Mouse (Mus musculus): Measurements from ENCODE around the gene Itpr1. TPM values are rescaled to one million over a fixed set of nuclear protein-coding genes. Genes with fewer than 3 reads are reported as not detected.
A peak's percentile ranks its signal among the peaks of the same experiment; 100 is the strongest.

The Itpr1 gene
- polyA plus RNA-seq, 1 experiment = 68.2 TPM

GRCm38 (mm10) chr6:108401412-108401955 is 188.6 kb downstream of the Itpr1 start:
- H3K4me3 ChIP-seq (ENCODE audit: insufficient read depth, low read depth, low read length) = no peak overlapping the region
- no peak for TF ChIP-seq CTCF (conservative IDR thresholded peaks at IDR 0.05; ENCODE audit: insufficient read depth, insufficient read length, low read depth, low read length)
- no peak for TF ChIP-seq POLR2A (IDR thresholded peaks at IDR 0.05; ENCODE audit: low read depth, low read length)
- DNase-seq = no peak
- peaks cover 28% of the 10 kb centered on the region for H3K36me3 ChIP-seq (ENCODE audit: control insufficient read depth, insufficient read depth, low read length)
- H3K4me1 ChIP-seq (ENCODE audit: control insufficient read depth, insufficient read depth, low read length) = no peaks in the 10 kb centered on the region
- H3K27me3 ChIP-seq (replicated peaks; ENCODE audit: control insufficient read depth, insufficient read depth, low read length) = no peaks in the 10 kb centered on the region
- no peak overlapping the region for H3K27ac ChIP-seq (ENCODE audit: insufficient read depth, low read depth, low read length)
- 70% methylated on average over 10 of the region's 10 CpGs for WGBS

- H3K27me3 ChIP-seq (replicated peaks; ENCODE audit: control insufficient read depth, insufficient read depth, low read length) = no peaks in the 10 kb centered on the region
- TF ChIP-seq CTCF (conservative IDR thresholded peaks at IDR 0.05; ENCODE audit: insufficient read depth, insufficient read length, low read depth, low read length) (no peak), POLR2A (IDR thresholded peaks at IDR 0.05; ENCODE audit: low read depth, low read length) (no peak)
- H3K4me3 ChIP-seq (ENCODE audit: insufficient read depth, low read depth, low read length) = no peak overlapping the region
- no peak overlapping the region for H3K27ac ChIP-seq (ENCODE audit: insufficient read depth, low read depth, low read length)
- H3K36me3 ChIP-seq (ENCODE audit: control insufficient read depth, insufficient read depth, low read length) = peaks cover 28% of the 10 kb centered on the region
- peak; percentile 23 for DNase-seq
- WGBS = 76% methylated on average over 8 of the region's 8 CpGs
- no peaks in the 10 kb centered on the region for H3K4me1 ChIP-seq (ENCODE audit: control insufficient read depth, insufficient read depth, low read length)
Measured at GRCm38 (mm10) chr6:108404736-108405135, 191.8 kb downstream of the Itpr1 start.

- TF ChIP-seq CTCF (conservative IDR thresholded peaks at IDR 0.05; ENCODE audit: insufficient read depth, insufficient read length, low read depth, low read length) = peak; percentile 62
- no peak for TF ChIP-seq POLR2A (IDR thresholded peaks at IDR 0.05; ENCODE audit: low read depth, low read length)
- H3K27ac ChIP-seq (ENCODE audit: insufficient read depth, low read depth, low read length) = no peak overlapping the region
- 91% methylated on average over 3 of the region's 3 CpGs for WGBS
- DNase-seq = peak; percentile 63
- H3K27me3 ChIP-seq (replicated peaks; ENCODE audit: control insufficient read depth, insufficient read depth, low read length) = no peaks in the 10 kb centered on the region
- H3K4me1 ChIP-seq (ENCODE audit: control insufficient read depth, insufficient read depth, low read length) = no peaks in the 10 kb centered on the region
- peaks cover 19% of the 10 kb centered on the region for H3K36me3 ChIP-seq (ENCODE audit: control insufficient read depth, insufficient read depth, low read length)
- no peak overlapping the region for H3K4me3 ChIP-seq (ENCODE audit: insufficient read depth, low read depth, low read length)
Measured at GRCm38 (mm10) chr6:108408053-108408452, 195.2 kb downstream of the Itpr1 start.

GRCm38 (mm10) chr6:108408726-108409125 is 195.8 kb downstream of the Itpr1 start:
- TF ChIP-seq CTCF (conservative IDR thresholded peaks at IDR 0.05; ENCODE audit: insufficient read depth, insufficient read length, low read depth, low read length) (no peak), POLR2A (IDR thresholded peaks at IDR 0.05; ENCODE audit: low read depth, low read length) (no peak)
- peaks cover 19% of the 10 kb centered on the region for H3K36me3 ChIP-seq (ENCODE audit: control insufficient read depth, insufficient read depth, low read length)
- WGBS = 73% methylated on average over 5 of the region's 5 CpGs

GRCm38 (mm10) chr6:108410771-108411170 is 197.9 kb downstream of the Itpr1 start:
- Histone ChIP-seq H3K4me1 (ENCODE audit: control insufficient read depth, insufficient read depth, low read length) (no peaks in the 10 kb centered on the region), H3K27me3 (replicated peaks; ENCODE audit: control insufficient read depth, insufficient read depth, low read length) (no peaks in the 10 kb centered on the region), H3K36me3 (ENCODE audit: control insufficient read depth, insufficient read depth, low read length) (peaks cover 23% of the 10 kb centered on the region), H3K4me3 (ENCODE audit: insufficient read depth, low read depth, low read length) (no peak overlapping the region), H3K27ac (ENCODE audit: insufficient read depth, low read depth, low read length) (peak overlapping the region; percentile 16; the same call in 1 of the 2 replicates)
- WGBS = 70% methylated on average over 16 of the region's 16 CpGs
- no peak for TF ChIP-seq POLR2A (IDR thresholded peaks at IDR 0.05; ENCODE audit: low read depth, low read length)
- TF ChIP-seq CTCF (conservative IDR thresholded peaks at IDR 0.05; ENCODE audit: insufficient read depth, insufficient read length, low read depth, low read length) = no peak
- peak; percentile 49 for DNase-seq

More at GRCm38 (mm10) chr6:108408726-108409125, 195.8 kb downstream of the Itpr1 start:
- Histone ChIP-seq H3K27me3 (replicated peaks; ENCODE audit: control insufficient read depth, insufficient read depth, low read length) (no peaks in the 10 kb centered on the region), H3K27ac (ENCODE audit: insufficient read depth, low read depth, low read length) (0 out of 2 replicates have a peak overlapping the region, but pooled peaks have one; percentile 22), H3K4me3 (ENCODE audit: insufficient read depth, low read depth, low read length) (no peak overlapping the region), H3K4me1 (ENCODE audit: control insufficient read depth, insufficient read depth, low read length) (no peaks in the 10 kb centered on the region)
- no peak for DNase-seq

- no peaks in the 10 kb centered on the region for H3K27me3 ChIP-seq (replicated peaks; ENCODE audit: control insufficient read depth, insufficient read depth, low read length)
- DNase-seq = no peak
- H3K27ac ChIP-seq (ENCODE audit: insufficient read depth, low read depth, low read length) = peak overlapping the region; percentile 16; the same call in 1 of the 2 replicates
- TF ChIP-seq POLR2A (IDR thresholded peaks at IDR 0.05; ENCODE audit: low read depth, low read length) = no peak
- TF ChIP-seq CTCF (conservative IDR thresholded peaks at IDR 0.05; ENCODE audit: insufficient read depth, insufficient read length, low read depth, low read length) = no peak
- no peak overlapping the region for H3K4me3 ChIP-seq (ENCODE audit: insufficient read depth, low read depth, low read length)
- peaks cover 18% of the 10 kb centered on the region for H3K36me3 ChIP-seq (ENCODE audit: control insufficient read depth, insufficient read depth, low read length)
- H3K4me1 ChIP-seq (ENCODE audit: control insufficient read depth, insufficient read depth, low read length) = no peaks in the 10 kb centered on the region
- 71% methylated on average over 4 of the region's 4 CpGs for WGBS
Measured at GRCm38 (mm10) chr6:108411201-108411600, 198.3 kb downstream of the Itpr1 start.

- no peak overlapping the region for H3K27ac ChIP-seq (ENCODE audit: insufficient read depth, low read depth, low read length)
- WGBS = 61% methylated on average over 8 of the region's 8 CpGs
- H3K27me3 ChIP-seq (replicated peaks; ENCODE audit: control insufficient read depth, insufficient read depth, low read length) = no peaks in the 10 kb centered on the region
- no peak for TF ChIP-seq CTCF (conservative IDR thresholded peaks at IDR 0.05; ENCODE audit: insufficient read depth, insufficient read length, low read depth, low read length)
- TF ChIP-seq POLR2A (IDR thresholded peaks at IDR 0.05; ENCODE audit: low read depth, low read length) = no peak
- DNase-seq = peak; percentile 45
- H3K36me3 ChIP-seq (ENCODE audit: control insufficient read depth, insufficient read depth, low read length) = peaks cover 16% of the 10 kb centered on the region
- no peaks in the 10 kb centered on the region for H3K4me1 ChIP-seq (ENCODE audit: control insufficient read depth, insufficient read depth, low read length)
- H3K4me3 ChIP-seq (ENCODE audit: insufficient read depth, low read depth, low read length) = no peak overlapping the region
Measured at GRCm38 (mm10) chr6:108413006-108413405, 200.1 kb downstream of the Itpr1 start.
